Mouse (Mus musculus): ENCODE measurements around the gene Susd5.

- TF ChIP-seq CTCF (IDR thresholded peaks at IDR 0.05; ENCODE audit: low read depth, low read length) (peak; percentile 55), TAL1 (conservative IDR thresholded peaks at IDR 0.05; ENCODE audit: low read depth, low read length) (no peak), GATA1 (IDR thresholded peaks at IDR 0.05; ENCODE audit: borderline replicate concordance, low read length) (no peak), POLR2AphosphoS5 (IDR thresholded peaks at IDR 0.05; ENCODE audit: insufficient replicate concordance, low read depth, low read length) (no peak)
These were observed 41.2 kb upstream of the Susd5 start for GRCm38 (mm10) chr9:114015724-114016123.

All from G1E (cell line).